Mouse (Mus musculus): Measurements from ENCODE around the gene Sh2d5.

GRCm38 (mm10) chr4:138303742-138304141 lies 53.5 kb downstream of the Sh2d5 start:
- TF ChIP-seq POLR2A (IDR thresholded peaks at IDR 0.05; ENCODE audit: borderline replicate concordance, low read depth, low read length) (no peak), CTCF (IDR thresholded peaks at IDR 0.05; ENCODE audit: low read depth, low read length) (no peak)
